Mouse (Mus musculus) urinary bladder, postnatal 14 days (tissue): ENCODE measurements around the gene Hmx1.

ENCODE experiments used
- DNase-seq: peaks from one replicate; pipeline ENCODE4 v3.0.0; 2021; ENCODE audit warnings: low spot score

Hmx1 gene

DNA sequence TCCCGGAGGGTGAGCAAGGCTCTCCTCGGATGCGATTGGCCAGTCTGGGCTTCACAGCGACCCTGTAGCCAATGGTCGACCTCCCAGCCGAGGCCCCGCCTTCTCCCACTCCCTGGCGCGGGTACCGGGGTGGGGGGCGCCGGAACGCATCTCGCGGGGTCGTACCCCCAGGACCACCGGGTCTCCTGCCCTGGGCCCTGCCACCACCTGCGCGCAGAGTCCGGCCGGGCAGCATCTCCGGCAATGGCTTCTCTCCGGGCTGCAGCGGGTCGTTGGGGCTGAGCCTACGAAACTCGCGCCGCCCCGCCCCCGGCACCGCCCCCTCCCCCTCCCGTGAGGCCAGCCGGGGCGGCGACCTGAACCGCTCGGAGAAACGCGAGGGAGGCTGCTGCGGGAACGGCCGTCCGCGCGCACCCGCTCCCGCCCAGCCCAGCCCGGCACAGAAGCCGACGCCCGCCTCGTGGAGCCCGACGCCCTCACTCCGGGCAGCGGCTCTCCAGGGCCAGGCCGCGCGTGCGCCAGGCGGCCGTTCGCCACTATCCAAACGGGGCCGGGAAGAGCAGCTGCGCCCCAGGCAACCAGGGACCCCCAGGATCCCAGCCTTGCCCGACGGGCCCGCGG, at the start of gene Hmx1:
Hmx1 (plus strand) TSS at position 618 of the 621 bp plus-strand sequence.
- no peak for DNase-seq

DNA sequence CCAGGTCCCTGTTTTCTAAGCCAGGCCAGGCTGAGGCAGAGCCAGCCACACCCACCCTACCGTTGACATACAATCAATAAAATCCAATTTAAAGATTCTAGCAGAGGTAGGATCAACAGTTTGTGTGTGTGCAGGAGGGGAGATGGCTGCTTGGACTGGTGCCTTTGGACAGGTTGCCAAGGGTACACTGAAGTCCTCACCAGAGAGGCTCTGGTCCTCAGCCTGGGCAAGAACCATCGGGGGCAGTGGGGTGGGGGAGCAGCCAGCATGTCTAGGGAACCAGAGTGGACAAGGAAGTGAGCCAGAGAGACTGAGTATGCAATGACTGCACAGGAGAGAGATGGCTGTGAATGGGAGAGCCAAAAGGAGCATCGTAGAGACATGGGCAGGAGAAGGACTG, 43.8 kb upstream of the Hmx1 start:
- no peak for DNase-seq

DNA sequence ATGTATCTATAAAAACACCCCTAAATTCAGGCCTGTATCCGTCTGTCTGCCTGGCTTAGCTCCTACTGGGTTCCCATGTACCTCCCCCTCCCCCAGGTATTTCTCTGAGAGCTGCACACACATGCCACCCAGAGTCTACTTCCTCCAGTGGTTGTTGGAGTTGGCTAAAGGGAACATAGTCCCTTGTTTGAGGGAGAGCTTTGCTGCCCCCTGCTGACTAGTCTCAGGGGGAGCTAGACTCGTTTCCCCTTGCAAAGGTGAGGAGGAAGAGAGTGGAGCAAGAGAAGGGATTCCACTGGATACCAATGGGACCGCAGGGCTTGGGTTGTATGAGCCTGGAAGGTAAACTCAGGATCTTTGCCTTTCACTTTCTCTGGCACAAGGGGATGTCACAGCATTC, 40.1 kb upstream of the Hmx1 start:
- DNase-seq, result peak; percentile 74

DNA sequence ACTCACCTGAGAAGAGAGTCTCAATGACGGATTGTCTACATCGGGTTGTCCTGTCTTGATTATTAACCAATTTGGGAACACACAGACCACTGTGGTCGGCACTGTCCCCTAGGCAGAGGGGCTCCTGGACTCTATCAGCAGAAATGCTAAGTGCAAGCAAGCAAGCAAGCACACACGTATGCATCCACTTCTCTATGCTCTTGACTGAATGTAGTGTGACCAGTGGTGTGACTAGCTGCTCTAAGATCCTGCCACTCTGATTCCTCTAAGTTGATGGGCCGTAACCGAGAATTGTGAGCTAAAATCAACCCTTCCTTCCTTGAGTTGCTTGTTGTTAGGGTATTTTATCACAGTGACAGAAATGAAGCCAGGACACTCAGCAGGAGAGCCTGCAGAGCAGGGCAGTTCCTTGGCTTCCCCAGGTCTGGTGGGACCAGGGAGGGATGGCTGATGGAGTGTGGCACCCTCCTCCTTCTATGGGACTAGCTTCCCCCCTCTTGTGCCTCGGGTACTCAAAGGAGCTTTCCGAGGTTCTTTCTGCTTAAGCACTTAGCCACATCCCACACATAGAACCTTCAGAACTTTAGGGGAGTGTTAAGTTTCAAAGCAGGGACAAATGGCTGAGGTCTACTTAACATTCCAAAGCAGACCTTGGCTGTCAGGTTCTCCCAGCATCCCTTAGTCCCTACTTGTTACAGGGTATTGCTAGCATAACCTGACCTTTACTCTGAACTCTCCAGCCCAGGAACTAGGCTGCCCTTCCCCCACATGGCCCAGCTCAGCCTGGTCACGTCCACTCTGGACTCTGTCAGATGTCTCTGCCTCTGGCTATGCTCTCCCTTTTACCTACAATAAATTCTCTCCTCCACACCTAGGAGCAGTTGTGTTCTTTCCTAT, 31.1 kb upstream of the Hmx1 start:
- DNase-seq, result no peak

DNA sequence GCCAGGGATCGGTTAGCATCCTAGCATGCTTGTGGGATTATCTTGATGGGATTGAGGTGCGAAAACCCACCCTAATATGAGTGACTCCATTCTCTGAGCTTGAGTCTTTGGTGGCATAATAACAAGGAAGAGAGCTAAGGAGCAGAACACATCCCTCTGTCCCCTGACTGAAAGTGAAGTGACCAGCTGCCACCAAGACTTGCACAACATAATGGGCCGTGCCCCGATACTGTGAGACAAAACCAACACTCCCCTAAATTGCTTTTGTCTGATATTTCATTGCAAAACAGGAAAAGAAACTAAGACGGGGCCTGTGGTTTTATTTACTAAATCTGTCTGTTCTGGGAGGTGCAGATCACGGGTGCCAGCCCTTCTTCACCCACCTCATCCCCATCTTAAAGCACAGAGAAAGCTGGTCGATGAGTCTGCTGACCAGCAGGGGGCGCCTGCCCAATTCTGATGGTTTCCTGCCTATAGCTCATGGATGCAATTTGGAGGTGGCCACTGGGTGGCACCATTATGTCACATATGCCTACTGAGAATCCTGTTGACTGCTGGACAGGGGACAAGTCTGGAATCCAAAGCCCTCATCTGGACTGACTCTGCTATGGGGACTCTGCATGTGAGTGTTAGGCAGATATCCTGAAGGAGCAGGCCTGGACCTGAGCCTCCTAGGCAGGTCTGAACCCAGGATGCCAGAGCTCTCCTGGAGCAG, 27.2 kb upstream of the Hmx1 start:
- DNase-seq, result peak; percentile 93

DNA sequence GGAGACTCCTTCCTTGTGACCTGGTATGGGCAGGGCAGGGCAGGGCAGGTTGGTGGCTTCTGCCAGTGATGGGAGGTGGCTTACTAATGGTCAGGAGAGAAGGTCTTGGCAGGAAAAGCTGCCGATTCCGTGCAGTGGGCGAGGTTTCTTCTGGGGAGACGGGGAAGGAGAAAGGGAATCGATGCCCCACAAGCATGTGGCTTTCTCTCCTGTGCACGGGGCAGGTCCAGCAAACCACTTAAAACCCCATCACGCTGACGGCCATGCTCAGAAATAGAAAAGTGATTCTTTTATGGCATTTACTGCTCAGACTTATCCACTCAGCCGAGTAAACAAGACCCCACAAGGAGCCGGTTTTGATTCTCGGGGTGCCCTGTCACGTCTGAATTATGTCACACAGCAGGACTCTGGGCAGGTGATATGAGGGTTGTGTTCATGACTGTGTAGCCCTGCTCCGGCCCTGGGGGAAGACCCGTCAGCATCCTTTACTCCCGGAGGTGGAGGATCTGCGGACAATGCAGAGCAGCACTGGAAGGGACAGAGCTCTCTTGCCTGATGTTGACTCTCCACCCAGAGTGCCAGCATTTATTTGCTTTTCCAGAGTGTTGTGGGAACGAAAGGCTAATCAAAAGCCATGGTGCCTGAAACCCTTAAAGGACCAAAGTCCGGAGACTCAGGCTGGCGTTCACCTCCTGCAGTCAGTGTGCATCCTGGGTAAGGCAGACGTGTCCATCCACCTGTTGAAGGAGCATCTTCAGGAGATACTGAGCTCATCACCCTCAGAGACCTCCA, 22.5 kb upstream of the Hmx1 start:
- DNase-seq, result no peak

DNA sequence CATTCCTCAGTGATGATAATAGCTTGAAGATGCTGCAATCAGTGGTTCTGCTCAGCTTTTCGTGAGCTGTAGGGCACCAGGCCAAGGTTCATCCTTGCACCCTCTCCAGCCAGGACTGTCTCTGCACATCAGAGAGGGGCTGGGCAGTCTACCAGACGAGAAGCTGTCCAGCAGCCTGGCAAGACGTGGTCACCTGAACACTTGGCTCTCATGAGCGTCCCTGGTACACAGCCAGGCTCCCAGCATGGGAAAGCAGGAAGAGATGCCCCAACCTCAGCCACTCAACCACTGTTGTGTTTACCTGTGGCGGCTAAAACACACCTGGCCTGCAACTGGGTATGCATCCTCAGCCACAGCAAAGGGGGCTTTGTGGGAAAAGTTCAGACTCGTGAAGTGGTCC, 20.0 kb upstream of the Hmx1 start:
- DNase-seq, result no peak

DNA sequence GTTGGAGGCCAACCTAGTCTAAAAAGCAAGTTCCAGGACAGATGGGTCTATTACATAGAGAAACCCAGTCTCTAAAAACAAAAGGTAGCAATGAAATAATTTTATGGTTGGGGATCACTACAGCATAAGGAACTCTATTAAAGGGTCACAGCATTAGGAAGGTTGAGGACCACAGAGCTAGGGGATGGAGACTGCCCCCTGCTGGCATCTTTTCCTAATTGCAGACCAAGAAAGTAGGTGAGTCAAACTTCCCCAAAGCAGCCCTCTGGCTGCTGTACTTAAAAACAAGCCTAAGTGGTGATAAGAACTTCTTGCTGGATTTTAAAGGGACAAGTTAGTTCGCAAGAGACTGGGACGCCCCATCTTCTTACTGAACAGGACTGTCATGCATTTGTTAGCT, 9.8 kb upstream of the Hmx1 start:
- no peak for DNase-seq

DNA sequence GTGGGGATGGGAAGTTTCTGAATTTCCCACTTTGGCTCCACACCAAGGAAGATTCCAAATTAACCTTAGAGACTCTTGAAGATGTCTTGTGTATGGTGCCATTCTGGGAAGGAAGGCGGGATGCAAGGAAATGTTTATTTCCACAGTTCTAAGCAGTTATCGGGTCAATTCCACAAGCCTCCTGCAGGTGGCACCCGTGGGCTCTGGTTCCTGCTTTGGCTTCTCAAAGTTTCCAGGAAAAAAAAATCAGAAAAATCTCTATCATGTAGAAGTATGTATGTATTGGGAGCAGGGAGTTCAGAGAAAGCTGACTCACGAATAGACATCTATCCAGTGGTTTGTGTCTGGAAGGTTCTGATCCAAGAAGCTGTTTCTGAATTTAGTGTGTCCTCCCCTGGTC, 9.1 kb upstream of the Hmx1 start:
- peak; percentile 28 for DNase-seq

DNA sequence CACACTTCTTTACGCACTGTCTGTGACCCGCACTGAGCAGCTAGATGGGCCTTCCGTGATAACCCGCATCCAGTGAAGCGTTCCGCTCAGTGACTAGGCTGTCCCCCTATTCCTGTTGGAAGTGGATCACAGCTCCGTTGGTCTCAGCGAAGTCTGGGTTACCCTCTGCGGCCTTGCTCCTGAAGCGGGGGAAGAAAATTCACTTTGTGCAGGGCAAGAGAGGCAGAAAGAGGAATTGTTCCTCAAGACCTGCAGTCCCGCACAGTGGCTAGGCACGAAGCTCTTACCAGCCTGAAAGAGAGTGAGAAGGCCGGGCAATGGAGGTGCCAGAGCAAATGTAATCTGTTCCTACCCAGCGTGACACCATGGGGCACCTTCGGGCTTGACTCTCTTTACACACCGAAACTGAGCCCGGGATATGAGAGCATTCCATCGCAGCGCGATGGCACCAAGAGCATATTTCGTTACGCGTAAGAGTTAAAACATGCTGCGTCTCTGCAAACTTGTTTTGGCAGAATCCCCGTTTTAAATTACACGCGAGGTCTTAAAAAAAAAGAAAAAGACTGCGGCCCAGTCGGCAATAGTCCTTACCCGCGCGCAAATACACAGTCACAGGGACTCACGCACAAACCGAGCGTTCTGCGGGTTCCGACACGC, 946 bp upstream of the Hmx1 start:
- DNase-seq, result no peak

DNA sequence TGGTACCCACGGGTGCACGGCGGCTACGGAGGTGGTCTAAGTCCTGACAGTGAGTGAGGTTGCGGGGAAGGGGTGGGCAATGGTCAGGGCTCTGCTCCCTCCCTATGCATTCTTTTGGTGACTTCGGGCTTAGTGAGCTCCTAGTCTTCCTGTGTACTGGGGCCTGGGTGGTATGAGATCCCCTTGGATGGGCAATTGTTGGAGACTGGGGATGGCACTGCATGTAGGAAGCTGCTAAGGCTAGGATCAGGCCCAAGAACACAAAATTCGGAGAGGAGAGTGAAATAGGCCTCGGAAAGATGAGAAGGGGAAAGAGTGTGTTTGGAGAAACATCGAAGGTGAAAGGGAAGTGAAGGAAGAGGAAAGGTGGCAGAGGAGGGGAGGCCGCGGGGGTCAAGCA, 533 bp downstream of the Hmx1 start:
- no peak for DNase-seq

DNA sequence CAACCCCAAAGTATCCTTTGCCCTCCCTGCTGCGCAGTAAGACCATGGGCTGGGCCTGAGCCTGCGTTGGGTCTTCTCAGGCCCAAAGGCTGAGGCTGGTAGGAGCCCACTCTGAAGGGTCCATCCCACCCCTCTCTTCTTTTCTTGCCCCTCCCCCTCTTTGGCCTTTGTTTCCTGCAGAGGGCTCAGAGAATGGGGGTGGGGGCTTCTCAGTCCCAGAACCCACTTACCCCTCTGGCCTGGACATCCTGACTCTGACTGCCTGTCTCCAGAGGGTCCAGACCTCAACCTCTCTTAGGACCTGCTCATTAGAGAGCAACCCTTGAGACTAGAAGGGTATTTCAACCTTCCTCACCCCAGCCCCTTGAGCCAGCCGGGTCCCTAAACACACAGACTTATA, 1.0 kb downstream of the Hmx1 start:
- no peak for DNase-seq

DNA sequence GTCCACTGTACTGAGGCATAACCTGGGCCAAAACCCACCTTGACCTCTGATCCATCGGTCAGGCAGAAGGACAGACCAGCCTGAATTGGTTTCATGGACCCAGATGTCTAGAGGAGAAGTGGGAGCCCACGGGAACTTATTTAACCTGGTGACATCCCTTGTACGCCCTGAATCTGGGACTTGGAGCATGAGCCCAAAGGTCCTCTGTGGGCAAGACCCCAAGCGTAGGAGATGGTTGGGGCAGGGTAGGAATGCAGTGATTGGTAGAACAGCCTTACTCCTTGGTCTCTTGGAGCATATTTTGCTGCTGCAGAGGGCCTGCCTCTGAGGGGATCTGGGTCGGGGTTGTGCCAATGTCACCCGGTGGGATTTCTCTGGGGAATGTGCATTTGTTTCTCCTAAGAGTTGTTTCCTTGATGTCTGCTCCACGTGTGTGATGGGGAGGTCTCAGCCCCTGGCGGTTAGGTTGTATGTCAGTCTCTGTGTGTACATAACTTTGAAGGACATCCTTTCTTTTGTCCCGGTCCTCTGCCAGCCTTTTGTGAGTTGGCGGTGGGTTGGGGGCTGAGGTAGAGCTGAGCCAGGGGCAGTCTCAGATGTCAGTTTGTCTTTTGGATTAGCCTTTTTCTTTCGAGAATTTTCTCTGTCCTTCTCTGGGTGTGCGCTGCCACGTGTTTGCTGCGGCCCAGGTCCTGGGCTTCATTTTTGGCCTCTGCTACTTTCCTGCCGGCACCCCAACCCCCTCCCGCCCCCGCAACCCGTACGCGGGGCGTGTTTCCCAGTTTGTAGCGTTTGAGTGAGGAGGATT, 2.1 kb downstream of the Hmx1 start:
- DNase-seq, result no peak

DNA sequence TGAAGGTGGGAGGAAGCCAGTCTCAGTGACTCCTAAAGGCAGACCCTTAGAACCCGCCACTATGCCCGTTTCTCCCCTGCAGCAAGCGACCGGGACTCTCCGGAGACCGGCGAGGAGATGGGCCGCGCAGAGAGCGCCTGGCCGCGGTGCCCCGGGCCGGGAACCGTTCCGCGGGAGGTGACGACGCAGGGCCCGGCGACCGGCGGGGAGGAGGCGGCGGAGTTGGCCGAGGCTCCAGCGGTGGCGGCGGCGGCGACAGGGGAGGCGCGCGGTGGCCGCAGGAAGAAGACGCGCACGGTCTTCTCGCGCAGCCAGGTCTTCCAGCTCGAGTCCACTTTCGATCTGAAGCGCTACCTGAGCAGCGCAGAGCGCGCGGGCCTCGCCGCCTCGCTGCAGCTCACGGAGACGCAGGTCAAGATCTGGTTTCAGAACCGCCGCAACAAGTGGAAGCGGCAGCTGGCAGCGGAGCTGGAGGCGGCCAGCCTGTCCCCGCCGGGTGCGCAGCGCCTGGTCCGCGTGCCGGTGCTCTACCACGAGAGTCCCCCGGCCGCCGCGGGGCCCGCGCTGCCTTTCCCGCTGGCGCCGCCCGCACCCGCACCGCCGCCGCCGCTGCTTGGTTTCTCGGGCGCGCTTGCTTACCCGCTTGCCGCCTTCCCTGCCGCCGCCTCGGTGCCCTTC, 2.9 kb downstream of the Hmx1 start:
- DNase-seq, result no peak

DNA sequence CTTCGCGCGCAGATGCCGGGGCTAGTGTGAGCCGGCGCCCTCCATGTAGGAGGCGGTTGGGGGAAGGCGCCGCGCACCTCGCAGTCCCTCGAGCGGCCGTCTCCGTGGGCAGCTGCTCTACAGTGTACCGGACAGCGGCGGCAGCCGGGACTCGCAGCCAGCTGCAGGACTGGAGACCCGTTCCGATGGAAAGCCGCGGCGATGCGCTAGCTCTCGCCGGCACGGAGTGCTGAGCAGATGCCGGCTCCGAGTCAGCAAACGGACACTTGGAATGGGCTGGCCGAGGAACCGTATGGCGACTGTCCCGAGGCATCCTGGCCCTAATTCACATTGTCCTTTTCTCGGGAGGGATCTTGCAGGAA, 3.4 kb downstream of the Hmx1 start:
- DNase-seq, result no peak

DNA sequence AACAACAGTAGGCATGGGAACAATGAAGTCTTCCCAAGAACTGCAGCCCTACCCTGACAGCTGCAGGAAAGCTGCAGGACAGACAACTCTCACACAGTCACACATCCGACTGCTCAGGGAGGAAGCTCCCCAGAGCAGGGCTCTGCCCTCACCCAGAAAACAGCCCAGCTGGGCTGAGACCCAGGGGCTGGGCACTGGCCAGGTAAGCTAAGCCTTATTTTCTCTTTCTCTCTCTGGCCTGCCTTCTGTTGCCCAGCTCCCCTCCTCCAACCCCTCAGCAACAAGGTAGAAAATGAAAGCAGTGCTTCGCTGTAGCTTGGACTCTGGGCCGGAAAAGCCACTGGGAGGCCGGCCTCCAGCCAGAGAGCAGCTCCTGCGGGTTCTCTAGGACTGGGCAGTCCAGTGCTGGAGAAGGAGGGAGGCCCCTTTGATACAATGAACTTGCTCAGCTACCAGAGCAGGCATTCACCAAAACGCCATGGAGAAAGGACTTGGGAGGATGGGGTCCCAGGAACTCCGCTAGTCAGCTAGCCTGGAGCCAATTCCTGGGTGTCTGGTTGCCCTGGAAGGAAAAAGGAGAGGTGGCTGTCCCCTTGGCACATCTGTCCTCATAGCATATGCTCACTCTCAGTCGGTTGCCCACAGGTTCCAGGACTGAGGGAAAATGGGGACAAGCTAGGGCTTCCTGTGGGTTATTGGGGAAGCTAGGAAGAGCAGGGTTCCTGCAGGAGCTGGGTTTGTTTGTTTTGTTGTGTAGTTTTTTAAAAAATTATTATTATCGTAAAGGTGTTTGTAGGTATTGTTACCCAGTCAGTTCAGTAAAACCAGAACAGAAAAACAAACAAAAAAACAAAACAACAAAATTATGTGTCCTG, 6.9 kb downstream of the Hmx1 start:
- no peak for DNase-seq

DNA sequence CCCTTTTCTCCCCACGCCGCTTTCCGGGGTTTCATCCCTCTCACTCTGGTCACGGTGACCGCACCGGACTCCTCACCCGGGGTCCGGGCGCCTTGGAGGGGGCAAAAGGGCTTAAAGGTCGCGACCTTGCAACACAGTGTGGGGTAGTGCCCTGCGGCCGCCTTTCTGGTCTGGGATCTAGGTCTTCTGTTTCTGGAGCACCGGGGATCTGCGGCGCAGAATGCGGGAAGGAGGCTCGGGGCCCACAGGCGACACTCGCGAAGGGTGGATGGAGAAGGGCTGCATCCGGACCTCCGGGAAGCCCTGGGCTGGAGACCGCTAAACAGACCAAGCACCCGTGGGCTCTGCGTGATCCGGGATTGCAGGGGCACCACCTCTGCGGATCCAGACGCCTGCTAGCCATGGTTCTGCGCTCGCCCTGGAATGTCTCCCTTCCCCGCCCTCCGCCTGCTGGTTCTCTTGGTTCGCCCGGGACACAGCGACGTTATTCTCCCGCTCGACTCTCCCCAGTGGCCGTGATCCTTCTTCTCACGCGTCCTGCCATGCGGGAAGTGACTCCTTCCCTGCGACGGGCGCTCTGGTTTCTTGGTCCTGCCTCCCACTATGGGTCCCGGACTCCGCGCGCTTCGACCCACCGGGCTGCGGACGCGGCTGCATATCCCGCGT, 8.2 kb downstream of the Hmx1 start:
- DNase-seq, result no peak

DNA sequence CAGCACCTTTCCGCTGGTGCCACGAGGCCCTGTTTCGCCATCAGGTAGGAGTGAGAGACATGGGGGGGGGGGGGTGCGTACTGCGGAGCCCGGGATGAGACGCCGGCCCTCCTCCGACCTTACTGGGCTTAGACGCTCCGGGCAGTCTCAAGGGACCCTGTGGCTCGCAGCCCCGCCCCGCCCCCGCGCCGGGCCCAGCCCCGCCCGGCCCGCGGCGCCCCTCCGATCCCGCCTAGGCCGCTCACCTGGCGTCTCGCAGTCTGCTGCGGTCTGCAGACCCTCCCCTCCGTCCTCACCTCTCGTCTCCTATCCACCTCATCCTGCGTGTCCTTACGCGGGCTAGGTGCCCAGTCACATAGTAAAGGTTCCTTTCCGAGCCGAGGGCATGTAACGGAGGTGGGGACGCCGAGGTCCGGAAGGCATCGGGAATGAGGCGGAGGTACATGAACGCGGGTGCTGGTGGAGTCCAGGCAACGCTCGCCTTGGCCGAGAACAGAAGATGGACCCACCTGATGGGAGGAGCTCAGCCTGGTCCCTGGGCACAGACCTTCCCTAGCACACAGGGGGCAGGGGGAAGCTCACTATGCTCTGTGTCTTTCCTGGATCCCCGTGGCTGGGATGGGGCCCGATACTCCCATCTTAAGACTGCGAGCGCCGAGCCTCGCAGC, 8.9 kb downstream of the Hmx1 start:
- DNase-seq, result no peak
